Mouse (Mus musculus): Measurements from ENCODE around the gene Gsg1l2.

The Gsg1l2 gene

DNA sequence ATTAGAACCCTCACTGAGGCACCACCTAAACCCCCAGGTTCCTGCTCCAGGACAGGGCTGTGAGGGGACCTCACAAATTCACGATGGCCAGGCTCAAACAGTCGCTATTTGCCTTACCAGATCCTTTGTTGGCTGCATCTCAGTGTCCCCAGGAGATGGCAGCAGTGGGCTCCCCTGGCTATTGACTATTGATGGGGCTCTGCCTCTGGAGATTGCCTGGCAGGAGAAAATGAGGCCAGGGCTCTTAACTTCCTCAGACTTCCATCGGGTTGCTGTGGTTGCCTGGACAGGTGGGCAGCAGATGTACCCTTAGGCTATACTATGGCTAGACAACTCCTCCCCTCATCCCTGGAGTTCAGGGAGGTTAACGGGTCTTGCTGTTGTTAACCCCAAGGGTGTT, 45.8 kb downstream of the Gsg1l2 start:
- DNase-seq = peak; percentile 72

DNA sequence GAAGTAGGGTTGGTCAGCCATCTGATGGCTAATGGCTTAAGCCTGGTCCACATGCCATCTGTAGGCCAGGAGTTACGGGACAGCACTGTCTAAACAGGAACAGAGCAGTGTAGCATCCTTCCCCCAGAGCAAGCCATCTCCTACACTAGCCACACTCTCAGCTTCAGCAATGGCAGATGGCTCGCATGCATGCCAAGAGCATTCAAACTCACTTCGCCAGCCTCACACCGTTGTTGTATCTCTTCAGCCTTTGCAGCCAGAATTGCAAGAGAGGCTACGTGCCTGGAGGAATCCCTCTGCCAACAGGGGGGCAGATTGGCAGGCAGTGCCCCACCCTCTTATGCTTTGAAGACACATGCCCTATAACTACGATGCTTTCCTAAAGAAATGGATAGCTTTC, 47.2 kb downstream of the Gsg1l2 start:
- DNase-seq = no peak

DNA sequence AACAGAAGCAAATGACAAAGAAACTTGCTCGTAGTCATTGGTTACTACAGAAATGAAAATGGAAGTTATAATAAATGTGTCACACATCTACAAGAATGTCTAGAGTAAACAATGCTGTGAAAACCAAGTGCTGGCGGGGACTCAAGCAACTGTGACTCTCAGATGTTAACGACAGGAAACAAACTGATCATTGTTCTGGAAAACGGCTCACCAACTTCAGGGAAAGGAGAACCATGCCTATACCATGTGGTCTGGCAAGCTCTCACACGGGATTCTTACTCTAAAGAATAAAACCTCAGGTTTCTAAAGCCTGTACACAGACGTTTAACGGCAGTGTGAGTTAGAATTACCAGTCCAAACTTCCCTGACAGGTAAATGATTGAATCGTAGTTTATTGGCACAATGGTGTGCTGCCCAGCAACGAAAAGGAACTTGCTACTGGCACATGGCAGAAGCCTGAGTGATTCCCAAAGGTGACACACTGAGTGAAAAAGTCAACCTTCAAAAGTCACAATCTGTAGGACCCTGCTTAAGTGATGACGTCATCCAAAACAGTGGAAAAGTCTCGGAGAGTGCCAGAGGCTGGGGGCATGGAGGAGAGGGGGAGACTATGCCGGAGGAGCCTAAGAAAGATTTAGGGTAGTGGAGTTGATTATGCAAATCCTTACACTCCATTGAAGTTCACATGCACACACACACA, 54.1 kb downstream of the Gsg1l2 start:
- peak; percentile 15 for DNase-seq

- DNase-seq = no peak
These were observed 55.1 kb downstream of the Gsg1l2 start for GRCm38 (mm10) chr11:67829530-67829929.

DNA sequence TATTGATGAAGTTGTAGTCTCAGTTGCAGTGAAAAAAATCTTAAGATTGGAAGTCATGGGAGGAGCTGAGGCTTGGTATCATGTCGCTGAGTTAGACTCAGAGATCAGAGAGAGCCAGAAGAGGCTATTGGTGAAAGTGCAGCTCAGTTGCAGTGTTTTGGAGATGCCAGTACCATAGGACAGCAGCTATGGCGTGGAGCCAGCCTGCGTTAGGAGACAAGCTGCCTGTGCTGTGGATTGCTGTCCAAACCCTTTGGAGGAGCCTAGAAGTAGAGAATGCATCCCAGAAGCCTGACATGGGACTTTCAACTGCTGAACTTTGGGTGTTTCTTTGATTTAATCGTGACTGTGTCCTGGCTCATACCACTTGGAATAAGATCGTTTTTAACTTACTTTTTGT, 57.4 kb downstream of the Gsg1l2 start:
- no peak for DNase-seq

GRCm38 (mm10) chr11:67835408-67836078, 61.1 kb downstream of the Gsg1l2 start:
- no peak for DNase-seq

Measured in embryo, embryonic 11 days (tissue).